Mouse (Mus musculus) kidney, embryonic 15.5 days (tissue): ENCODE results near the gene Tnip1. TPM values are rescaled to one million over a fixed set of nuclear protein-coding genes. Genes with fewer than 3 reads are reported as not detected.

ENCODE experiments used
- ATAC-seq: fragments of 200-750 bp; cut with Nextera tagmentation; replicated peaks from 2 replicates; pipeline ENCODE4 v1.8.0; 2017; ENCODE audit warnings: moderate TSS enrichment; ENCODE audit not compliant: low FRiP score
- H3K27ac ChIP-seq: fragments of 300-500 bp; sonication (generic); 2 replicates; pipeline ENCODE4 v1.5.1; 2015; ENCODE audit warnings: mild to moderate bottlenecking, inconsistent platforms
- H3K27me3 ChIP-seq: fragments of 300-500 bp; sonication (generic); 2 replicates; pipeline ENCODE4 v1.6.1; 2015; ENCODE audit warnings: inconsistent platforms
- H3K36me3 ChIP-seq: fragments of 300-500 bp; sonication (generic); 2 replicates; pipeline ENCODE4 v1.6.1; 2015; ENCODE audit warnings: inconsistent platforms
- H3K4me1 ChIP-seq: fragments of 300-500 bp; sonication (generic); 2 replicates; pipeline ENCODE4 v1.6.1; 2015; ENCODE audit warnings: inconsistent platforms
- H3K4me2 ChIP-seq: fragments of 300-500 bp; sonication (generic); 2 replicates; pipeline ENCODE4 v1.6.1; 2015; ENCODE audit warnings: moderate library complexity, mild to moderate bottlenecking, inconsistent platforms
- H3K4me3 ChIP-seq: fragments of 300-500 bp; sonication (generic); replicated peaks from 2 replicates; pipeline ENCODE4 v1.5.1; 2015; ENCODE audit warnings: mild to moderate bottlenecking, inconsistent platforms
- H3K9ac ChIP-seq: fragments of 300-500 bp; sonication (generic); 2 replicates; pipeline ENCODE4 v1.6.1; 2015; ENCODE audit warnings: mild to moderate bottlenecking, inconsistent platforms
- H3K9me3 ChIP-seq: fragments of 300-500 bp; sonication (generic); replicated peaks from 2 replicates; pipeline ENCODE4 v1.6.1; 2016; ENCODE audit warnings: inconsistent platforms
- WGBS: fragments of 180-500 bp; shearing (Covaris S2); methylation state at CpG from one replicate; pipeline ENCODE4 v1.1.7; 2015; ENCODE audit warnings: mixed read lengths; 5-methylcytosine and 5-hydroxymethylcytosine counted together
- polyA plus RNA-seq: library from polyadenylated mRNA; unstranded; fragments of >200 nt; fragmentation: Nextera tagmentation; extraction: Ambion mirVana; gene quantifications from 2 replicates; pipeline ENCODE4 v1.2.1, GENCODE M21; 2015

Tnip1 gene
- polyA plus RNA-seq, 1 experiment from 2014 or later: 20.7 TPM

DNA sequence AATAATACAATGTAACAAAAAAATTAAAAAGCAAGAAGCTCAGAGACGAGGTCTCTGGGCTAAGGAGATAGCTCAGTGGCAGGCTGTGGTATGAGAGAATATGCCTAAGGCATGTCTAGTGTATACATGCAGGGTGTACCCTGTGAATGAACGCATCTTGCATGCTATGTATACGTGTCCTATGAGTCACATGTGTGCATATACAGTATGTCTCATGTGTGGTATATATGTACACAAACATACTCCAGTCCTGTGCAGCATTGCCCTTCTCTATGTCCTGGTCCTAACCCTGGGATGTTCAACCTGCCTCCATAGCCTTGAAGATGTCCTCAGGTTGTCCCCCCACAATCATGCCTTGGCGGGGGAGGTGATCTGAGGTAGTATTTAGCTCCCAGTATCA is 21.9 kb upstream of the Tnip1 start:
- no peak overlapping the region for H3K4me2 ChIP-seq
- H3K27me3 ChIP-seq: no peaks in the 10 kb centered on the region
- WGBS: 73% methylated on average over 4 of the region's 4 CpGs
- peak; percentile 43; the same call in 1 of the 2 replicates for ATAC-seq
- no peak overlapping the region for H3K9ac ChIP-seq
- peaks cover 78% of the 10 kb centered on the region for H3K36me3 ChIP-seq
- H3K4me1 ChIP-seq: no peaks in the 10 kb centered on the region
- no peak overlapping the region for H3K4me3 ChIP-seq
- no peaks in the 10 kb centered on the region for H3K9me3 ChIP-seq
- H3K27ac ChIP-seq: no peak overlapping the region

DNA sequence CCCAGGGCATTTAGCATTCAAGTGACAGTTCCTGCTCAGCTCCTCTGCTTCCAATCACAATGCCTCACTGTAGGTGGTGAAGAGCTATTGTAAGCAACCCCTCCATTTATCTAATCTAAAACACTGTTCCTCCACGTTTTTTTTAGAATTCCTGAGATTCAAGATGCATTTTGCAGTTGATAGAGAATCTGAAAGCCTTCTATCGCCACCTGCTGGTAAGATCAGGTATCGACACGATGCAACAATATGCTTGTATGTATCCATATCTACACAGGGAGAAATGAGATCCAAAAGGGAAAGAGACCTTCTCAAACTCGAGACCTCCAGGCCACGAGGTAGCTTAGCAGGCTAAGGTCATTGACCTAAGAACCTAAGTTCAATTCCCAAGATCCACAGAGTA is 21.4 kb upstream of the Tnip1 start:
- Histone ChIP-seq H3K4me1 (no peaks in the 10 kb centered on the region), H3K4me2 (no peak overlapping the region), H3K9me3 (no peaks in the 10 kb centered on the region), H3K27ac (no peak overlapping the region), H3K27me3 (no peaks in the 10 kb centered on the region), H3K9ac (no peak overlapping the region), H3K4me3 (no peak overlapping the region), H3K36me3 (peaks cover 80% of the 10 kb centered on the region)
- ATAC-seq: no peak
- WGBS: 0% methylated on average over 6 of the region's 6 CpGs

GRCm38 (mm10) chr11:54982520-54982919 is 19.8 kb upstream of the Tnip1 start:
- no peak overlapping the region for H3K9ac ChIP-seq
- H3K4me3 ChIP-seq: no peak overlapping the region
- H3K27ac ChIP-seq: no peak overlapping the region
- H3K4me2 ChIP-seq: no peak overlapping the region
- no peaks in the 10 kb centered on the region for H3K9me3 ChIP-seq
- H3K27me3 ChIP-seq: no peaks in the 10 kb centered on the region
- peaks cover 79% of the 10 kb centered on the region for H3K36me3 ChIP-seq
- 93% methylated on average over 6 of the region's 6 CpGs for WGBS
- no peak for ATAC-seq
- no peaks in the 10 kb centered on the region for H3K4me1 ChIP-seq

DNA sequence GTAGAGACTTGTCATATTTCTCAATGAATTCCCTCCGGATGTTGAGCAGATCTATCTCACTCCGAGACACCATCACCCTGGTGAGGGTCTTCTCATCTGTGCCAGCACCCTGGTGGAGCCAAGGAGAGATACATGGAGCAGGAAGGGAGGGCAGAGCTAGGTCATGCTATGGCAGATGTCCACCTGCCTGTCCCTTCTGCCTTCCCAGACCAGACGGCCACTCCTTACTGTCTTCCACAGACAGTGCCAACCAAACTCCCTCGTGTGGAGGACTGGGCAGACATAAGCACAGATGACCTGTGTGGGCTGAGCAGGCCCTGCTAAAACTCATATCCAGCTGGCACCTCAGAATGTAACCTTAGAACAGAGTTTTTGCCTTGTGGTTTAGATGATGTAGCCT is 18.9 kb upstream of the Tnip1 start:
- H3K27ac ChIP-seq: no peak overlapping the region
- H3K4me1 ChIP-seq: no peaks in the 10 kb centered on the region
- no peak overlapping the region for H3K4me3 ChIP-seq
- H3K9me3 ChIP-seq: no peaks in the 10 kb centered on the region
- no peak for ATAC-seq
- no peaks in the 10 kb centered on the region for H3K27me3 ChIP-seq
- WGBS: 89% methylated on average over 4 of the region's 4 CpGs
- no peak overlapping the region for H3K4me2 ChIP-seq
- peaks cover 76% of the 10 kb centered on the region for H3K36me3 ChIP-seq
- no peak overlapping the region for H3K9ac ChIP-seq

DNA sequence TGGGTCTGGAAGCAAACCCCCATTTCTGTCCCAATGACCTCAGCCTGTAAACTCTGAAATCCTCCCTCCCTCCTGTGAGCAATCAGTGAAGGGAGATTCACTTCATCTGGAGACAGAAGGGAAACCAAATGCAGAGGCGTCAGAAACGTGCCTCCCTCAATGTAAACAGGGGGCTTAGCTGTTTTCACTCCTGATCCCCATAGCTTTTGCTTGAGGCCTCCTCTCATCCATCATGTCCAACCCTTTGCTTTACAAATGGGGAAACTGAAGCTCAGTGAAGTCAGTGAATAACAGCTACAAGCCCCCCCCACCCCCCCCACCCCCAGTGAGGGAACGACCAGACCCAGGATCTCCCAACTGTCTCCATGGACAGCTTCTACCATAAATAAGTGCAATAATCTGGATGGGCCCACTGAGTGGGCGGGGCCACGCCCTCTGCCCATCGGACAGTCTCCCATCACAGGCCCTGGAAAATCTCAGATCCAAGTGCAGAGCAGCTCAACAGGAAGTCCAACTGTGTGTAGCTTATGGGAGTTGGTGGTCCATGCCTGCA is 14.7 kb upstream of the Tnip1 start:
- H3K27ac ChIP-seq: no peak overlapping the region

GRCm38 (mm10) chr11:54976351-54976750 is 13.6 kb upstream of the Tnip1 start:
- no peak overlapping the region for H3K4me2 ChIP-seq
- H3K9ac ChIP-seq: no peak overlapping the region
- H3K27ac ChIP-seq: no peak overlapping the region
- no peak overlapping the region for H3K4me3 ChIP-seq
- no peaks in the 10 kb centered on the region for H3K9me3 ChIP-seq
- no peaks in the 10 kb centered on the region for H3K27me3 ChIP-seq
- WGBS: 88% methylated on average over 2 of the region's 2 CpGs
- peaks cover 9% of the 10 kb centered on the region for H3K4me1 ChIP-seq
- ATAC-seq: no peak
- H3K36me3 ChIP-seq: peaks cover 32% of the 10 kb centered on the region

More for the DNA sequence above, 14.7 kb upstream of the Tnip1 start:
- no peaks in the 10 kb centered on the region for H3K27me3 ChIP-seq
- no peak overlapping the region for H3K4me3 ChIP-seq
- no peak overlapping the region for H3K9ac ChIP-seq
- peaks cover 43% of the 10 kb centered on the region for H3K36me3 ChIP-seq
- ATAC-seq: no peak
- no peak overlapping the region for H3K4me2 ChIP-seq
- peaks cover 6% of the 10 kb centered on the region for H3K4me1 ChIP-seq
- 31% methylated on average over 6 of the region's 6 CpGs for WGBS
- no peaks in the 10 kb centered on the region for H3K9me3 ChIP-seq

GRCm38 (mm10) chr11:54975756-54976155 is 13.0 kb upstream of the Tnip1 start:
- peaks cover 9% of the 10 kb centered on the region for H3K4me1 ChIP-seq
- no peak overlapping the region for H3K9ac ChIP-seq
- no peak for ATAC-seq
- no peaks in the 10 kb centered on the region for H3K27me3 ChIP-seq
- no peaks in the 10 kb centered on the region for H3K9me3 ChIP-seq
- peaks cover 27% of the 10 kb centered on the region for H3K36me3 ChIP-seq
- no peak overlapping the region for H3K4me2 ChIP-seq
- 90% methylated on average over 2 of the region's 2 CpGs for WGBS
- H3K27ac ChIP-seq: no peak overlapping the region
- H3K4me3 ChIP-seq: no peak overlapping the region

DNA sequence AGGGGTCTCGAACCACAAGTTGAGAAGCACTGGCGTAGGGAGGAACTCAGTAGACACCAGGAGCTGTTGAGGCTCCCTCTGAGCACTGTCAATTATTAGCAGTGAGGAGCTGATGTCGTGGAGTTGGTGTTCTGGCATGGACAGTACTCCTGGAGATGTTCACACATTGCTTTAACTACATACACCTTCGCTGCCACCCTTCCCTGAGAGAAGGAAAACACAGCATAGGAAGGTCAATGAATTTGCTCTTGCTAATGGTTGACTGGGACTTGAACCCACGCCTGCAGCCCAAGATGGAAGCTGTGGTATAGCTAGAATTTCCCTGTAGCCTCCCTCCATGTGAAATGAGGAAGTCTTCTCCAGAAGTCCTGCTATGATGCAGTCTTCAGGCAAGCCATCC is 12.6 kb upstream of the Tnip1 start:
- H3K4me3 ChIP-seq: no peak overlapping the region
- no peaks in the 10 kb centered on the region for H3K27me3 ChIP-seq
- WGBS: 91% methylated on average over 5 of the region's 5 CpGs
- H3K4me1 ChIP-seq: peaks cover 9% of the 10 kb centered on the region
- no peak overlapping the region for H3K27ac ChIP-seq
- H3K9ac ChIP-seq: no peak overlapping the region
- peaks cover 26% of the 10 kb centered on the region for H3K36me3 ChIP-seq
- ATAC-seq: no peak
- no peak overlapping the region for H3K4me2 ChIP-seq
- no peaks in the 10 kb centered on the region for H3K9me3 ChIP-seq

DNA sequence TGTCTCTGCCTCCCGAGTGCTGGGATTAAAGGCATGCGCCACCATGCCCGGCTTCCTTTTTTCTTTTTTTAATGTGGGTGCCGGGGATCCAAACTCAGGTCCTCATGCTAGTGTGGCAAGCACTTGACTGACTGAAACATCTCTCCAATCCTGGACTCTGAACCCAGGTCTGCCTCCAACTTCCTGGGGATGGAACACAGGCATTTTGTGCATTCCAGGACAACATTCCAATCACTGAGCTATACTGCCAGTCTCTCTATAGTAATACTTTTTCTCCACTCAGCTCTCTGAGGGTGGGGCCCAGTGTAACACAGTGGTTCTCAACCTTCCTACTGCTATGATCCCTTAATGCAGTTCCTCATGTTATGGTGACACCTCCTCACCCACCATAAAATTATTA is 11.9 kb upstream of the Tnip1 start:
- WGBS: 92% methylated on average over 4 of the region's 4 CpGs
- no peak for ATAC-seq

DNA sequence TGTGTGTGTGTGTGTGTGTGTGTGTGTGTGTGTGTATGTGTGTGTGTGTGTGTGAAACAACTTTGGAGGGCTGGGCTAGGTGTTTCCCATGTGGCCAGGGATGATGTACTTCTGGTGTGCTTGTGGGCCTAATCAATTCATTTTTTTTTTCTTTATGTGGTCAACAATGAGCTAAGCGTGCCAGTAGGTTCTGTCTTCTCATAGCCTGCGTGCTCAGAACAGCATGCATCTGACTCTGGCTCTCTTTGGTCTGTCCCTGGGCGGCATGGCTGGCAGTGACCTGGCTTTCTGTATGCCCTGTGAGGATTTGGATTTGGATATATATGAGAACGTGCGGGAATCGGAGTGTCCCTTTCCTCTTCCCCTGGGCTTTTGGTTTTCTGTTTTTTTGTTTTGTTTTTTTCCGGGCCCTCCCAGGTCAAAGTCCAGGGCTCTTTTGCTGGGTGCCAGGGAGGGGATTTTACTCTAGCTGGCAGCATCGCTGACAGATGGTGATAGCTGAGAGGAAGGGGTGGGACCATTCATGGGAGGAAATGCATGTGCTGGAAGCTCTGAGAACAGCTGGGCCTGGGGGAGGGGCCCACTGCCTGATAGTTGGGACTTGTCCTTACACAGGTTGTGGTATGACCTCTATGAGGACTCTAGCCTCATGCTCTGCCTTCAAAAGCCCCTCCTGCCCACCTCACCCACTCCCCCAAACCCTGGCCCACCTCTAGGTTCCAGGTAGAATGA is 10.9 kb upstream of the Tnip1 start:
- Histone ChIP-seq H3K4me2 (no peak overlapping the region), H3K9me3 (no peaks in the 10 kb centered on the region), H3K4me3 (no peak overlapping the region), H3K9ac (no peak overlapping the region), H3K27me3 (no peaks in the 10 kb centered on the region), H3K36me3 (peaks cover 9% of the 10 kb centered on the region), H3K4me1 (peaks cover 9% of the 10 kb centered on the region), H3K27ac (0 out of 2 replicates have a peak overlapping the region, but pooled peaks have one; percentile 41)
- peak; percentile 62; the same call in 1 of the 2 replicates for ATAC-seq
- 56% methylated on average over 8 of the region's 8 CpGs for WGBS

More for the DNA sequence above, 11.9 kb upstream of the Tnip1 start:
- H3K4me1 ChIP-seq: peaks cover 9% of the 10 kb centered on the region
- no peaks in the 10 kb centered on the region for H3K9me3 ChIP-seq
- H3K27ac ChIP-seq: no peak overlapping the region
- peaks cover 19% of the 10 kb centered on the region for H3K36me3 ChIP-seq
- no peak overlapping the region for H3K9ac ChIP-seq
- no peaks in the 10 kb centered on the region for H3K27me3 ChIP-seq
- H3K4me3 ChIP-seq: no peak overlapping the region
- H3K4me2 ChIP-seq: no peak overlapping the region

GRCm38 (mm10) chr11:54972789-54973188 is 10.1 kb upstream of the Tnip1 start:
- H3K9ac ChIP-seq: no peak overlapping the region
- 0 out of 2 replicates have a peak, but pooled peaks cover 1% of the 10 kb centered on the region for H3K36me3 ChIP-seq
- WGBS: 58% methylated on average over 6 of the region's 6 CpGs
- H3K4me3 ChIP-seq: no peak overlapping the region
- ATAC-seq: no peak
- no peaks in the 10 kb centered on the region for H3K27me3 ChIP-seq
- no peak overlapping the region for H3K4me2 ChIP-seq
- H3K9me3 ChIP-seq: no peaks in the 10 kb centered on the region
- H3K4me1 ChIP-seq: peaks cover 9% of the 10 kb centered on the region
- no peak overlapping the region for H3K27ac ChIP-seq

- no peaks in the 10 kb centered on the region for H3K9me3 ChIP-seq
- no peak overlapping the region for H3K27ac ChIP-seq
- H3K4me2 ChIP-seq: no peak overlapping the region
- H3K36me3 ChIP-seq: no peaks in the 10 kb centered on the region
- 49% methylated on average over 4 of the region's 4 CpGs for WGBS
- no peaks in the 10 kb centered on the region for H3K27me3 ChIP-seq
- no peak for ATAC-seq
- no peak overlapping the region for H3K9ac ChIP-seq
- peaks cover 9% of the 10 kb centered on the region for H3K4me1 ChIP-seq
- H3K4me3 ChIP-seq: no peak overlapping the region
These were observed 9.5 kb upstream of the Tnip1 start for GRCm38 (mm10) chr11:54972049-54972723.
